In genomic region chr1:106828784-106829183, GRCm38 (mm10) we compare ENCODE assay signal across 14 mouse cellular contexts. TPM values are rescaled to one million over a fixed set of nuclear protein-coding genes. Genes with fewer than 3 reads are reported as not detected.
"Had no signal": no experiment of that assay in that cellular context is flagged by ENCODE, and none has a peak within 500 bp of the region (broad histone marks: within the 10 kb centered on the region; RNA-seq: fewer than 3 reads in every experiment).

No protein-coding gene starts in this region.

- DNase-seq: lung, adult 18-20 months; lung, embryonic 14.5 days; lung, postnatal 14 days; lung, postnatal 36 days; right cerebral cortex, postnatal 14 days; spleen, adult 18-20 months; thymus, adult 2 months; thymus, postnatal 25 days; thymus, postnatal 4 days had no signal

- ATAC-seq: midbrain, embryonic 13.5 days; midbrain, embryonic 15.5 days had no signal

RNA-seq across cellular contexts. Expression of gene Serpinb5, which starts 32.2 kb away (rescaled TPM):
- total RNA-seq: megakaryocyte, adult 5-6 weeks; monocyte, adult 5-6 weeks; neutrophil, adult 5-6 weeks had no signal
